Mouse (Mus musculus) thymus, postnatal 4 days (tissue): ENCODE results near the gene Kcnf1.
"Not testable (repeated sequence)": the region's sequence is repeated elsewhere in the genome, so short reads cannot be mapped to it uniquely, and the experiment has no call there.

Experiments
- DNase-seq: peaks from one replicate; pipeline ENCODE4 v3.0.0; 2021

Kcnf1 gene

GRCm38 (mm10) chr12:17157558-17157957, 19.1 kb downstream of the Kcnf1 start:
- DNase-seq = no peak

GRCm38 (mm10) chr12:17155781-17156180, 20.9 kb downstream of the Kcnf1 start:
- no peak for DNase-seq

- no peak for DNase-seq
Measured at GRCm38 (mm10) chr12:17152840-17153239, 23.8 kb downstream of the Kcnf1 start.

- DNase-seq = no peak
Measured at GRCm38 (mm10) chr12:17148920-17149319, 27.8 kb downstream of the Kcnf1 start.

GRCm38 (mm10) chr12:17141791-17142190, 34.9 kb downstream of the Kcnf1 start:
- DNase-seq = no peak

- DNase-seq = no peak
Measured at GRCm38 (mm10) chr12:17140436-17140835, 36.3 kb downstream of the Kcnf1 start.

GRCm38 (mm10) chr12:17134546-17135096, 42.1 kb downstream of the Kcnf1 start:
- DNase-seq = no peak

- DNase-seq = no peak
Measured at GRCm38 (mm10) chr12:17132243-17132642, 44.4 kb downstream of the Kcnf1 start.

GRCm38 (mm10) chr12:17131563-17131962, 45.1 kb downstream of the Kcnf1 start:
- DNase-seq = no peak

- DNase-seq = not testable (repeated sequence)
Measured at GRCm38 (mm10) chr12:17122881-17123280, 53.8 kb downstream of the Kcnf1 start.
